Mouse (Mus musculus) bone marrow macrophage, adult 2 months (primary cell): ENCODE measurements around the gene Zfp831.

Source experiments
- CTCF ChIP-seq: IDR thresholded peaks from 2 replicates; pipeline ENCODE4 v1.5.1; 2012; ENCODE audit warnings: low read depth, mild to moderate bottlenecking, low read length, moderate library complexity
- POLR2A ChIP-seq: IDR thresholded peaks from 2 replicates; pipeline ENCODE4 v1.6.1; 2012; ENCODE audit warnings: mild to moderate bottlenecking, low read depth, low read length, borderline replicate concordance

DNA sequence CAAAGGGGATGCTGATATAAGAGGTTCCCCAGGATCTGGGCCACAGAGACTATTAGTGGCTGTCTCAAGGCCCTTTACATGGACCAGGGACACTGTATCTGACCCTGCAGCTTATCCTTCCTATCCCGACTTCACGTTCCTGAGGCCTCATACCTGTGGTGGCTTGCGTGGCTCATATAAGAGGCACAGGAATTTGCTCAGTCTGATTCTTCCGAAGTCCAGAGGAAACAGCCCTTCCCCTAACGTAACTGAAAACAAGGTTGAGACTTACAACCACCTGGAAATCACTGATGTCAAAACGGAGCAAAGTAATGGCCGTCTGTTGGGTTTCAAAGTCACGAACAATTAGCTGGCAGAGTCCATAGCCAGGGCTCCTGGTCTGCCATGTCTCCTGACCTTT lies 30.1 kb upstream of the Zfp831 start:
- TF ChIP-seq POLR2A (no peak), CTCF (no peak)
